Mouse (Mus musculus) megakaryocyte, adult 5-6 weeks (primary cell): ENCODE results near the gene BC017158. TPM values are rescaled to one million over a fixed set of nuclear protein-coding genes. Genes with fewer than 3 reads are reported as not detected.
A peak's percentile ranks its signal among the peaks of the same experiment; 100 is the strongest.

Source experiments
- ATAC-seq: 2 replicates; pipeline ENCODE4 v1.8.0; 2016; ENCODE audit warnings: mild to moderate bottlenecking, inconsistent platforms; ENCODE audit not compliant: poor library complexity, severe bottlenecking
- total RNA-seq, 2 experiments: library from RNA; stranded (forward) in 1 of 2; stranded (reverse) in 1 of 2; fragments of 153-499, 151-499 nt in 1 of 2; fragments of 221-1000, 200-1000 nt in 1 of 2; gene quantifications; 2 replicates each; pipeline versions ENCODE4 v1.2.3 to v1.2.4; 2015 to 2017

The BC017158 gene
- total RNA-seq, 2 experiments from 2014 or later = 9.7 to 19.7 TPM

GRCm38 (mm10) chr7:128236856-128237592 lies 60.9 kb downstream of the BC017158 start, which contains the start of gene Armc5:
Gene Armc5 (plus strand): TSS chr7:128237342.
- ATAC-seq = peak; percentile 36

- ATAC-seq = no peak
Measured at GRCm38 (mm10) chr7:128236426-128236825, 61.5 kb downstream of the BC017158 start.

GRCm38 (mm10) chr7:128235481-128235880 lies 62.5 kb downstream of the BC017158 start:
- no peak for ATAC-seq

GRCm38 (mm10) chr7:128234796-128235195 lies 63.2 kb downstream of the BC017158 start:
- no peak for ATAC-seq

- ATAC-seq = no peak
Measured at GRCm38 (mm10) chr7:128231741-128232140, 66.2 kb downstream of the BC017158 start.

Other genes with a start within 250 kb of the BC017158 start
- gene Itgam, start 235.5 kb downstream of the BC017158 start, total RNA-seq (2015) = 209 and 227 TPM in 2 replicates
- 286 and 332 TPM in 2 replicates for gene Itgam, start 235.5 kb downstream of the BC017158 start, total RNA-seq (2017)
- 9.8 and 11.2 TPM in 2 replicates for gene Gm49368, start 235.5 kb downstream of the BC017158 start, total RNA-seq (2015)
- 0.81 and 2.3 TPM in 2 replicates for gene Gm49368, start 235.5 kb downstream of the BC017158 start, total RNA-seq (2017)
- gene Itgax, start 168.6 kb downstream of the BC017158 start, total RNA-seq (2015) = 5.1 and 6.3 TPM in 2 replicates
- 9.8 and 9.9 TPM in 2 replicates for gene Itgax, start 168.6 kb downstream of the BC017158 start, total RNA-seq (2017)
- 1.5 and 3.4 TPM in 2 replicates for gene Itgad, start 143.8 kb downstream of the BC017158 start, total RNA-seq (2015)
- 0.26 and 0.73 TPM in 2 replicates for gene Itgad, start 143.8 kb downstream of the BC017158 start, total RNA-seq (2017)
- 1.3 and 6.9 TPM in 2 replicates for gene Cox6a2, start 91.8 kb downstream of the BC017158 start, total RNA-seq (2015)
- 2.9 and 5.4 TPM in 2 replicates for gene Cox6a2, start 91.8 kb downstream of the BC017158 start, total RNA-seq (2017)
- 3.1 and 3.9 TPM in 2 replicates for gene Armc5, start 60.8 kb downstream of the BC017158 start, total RNA-seq (2015)
- 7.0 TPM in 2 replicates for gene Armc5, start 60.8 kb downstream of the BC017158 start, total RNA-seq (2017)
- 4.4 and 5.1 TPM in 2 replicates for gene 9130023H24Rik, start 60.1 kb downstream of the BC017158 start, total RNA-seq (2015)
- 4.3 and 5.3 TPM in 2 replicates for gene 9130023H24Rik, start 60.1 kb downstream of the BC017158 start, total RNA-seq (2017)
- 1.1 TPM in 1 of 2 replicates, not detected in the other for gene Tgfb1i1, start 51.4 kb downstream of the BC017158 start, total RNA-seq (2015)
- gene Tgfb1i1, start 51.4 kb downstream of the BC017158 start, total RNA-seq (2017) = 0.07 TPM in 1 of 2 replicates, not detected in the other
- gene Slc5a2, start 32.5 kb downstream of the BC017158 start, total RNA-seq (2015) = 0.68 TPM in 1 of 2 replicates, not detected in the other
- gene Slc5a2, start 32.5 kb downstream of the BC017158 start, total RNA-seq (2017) = not detected in 2 replicates
- 155 and 159 TPM in 2 replicates for gene Rgs10, start 120.6 kb upstream of the BC017158 start, total RNA-seq (2015)
- 158 and 165 TPM in 2 replicates for gene Rgs10, start 120.6 kb upstream of the BC017158 start, total RNA-seq (2017)
- gene Tial1, start 163.5 kb upstream of the BC017158 start, total RNA-seq (2015) = 166 and 174 TPM in 2 replicates
- gene Tial1, start 163.5 kb upstream of the BC017158 start, total RNA-seq (2017) = 48.4 and 59.1 TPM in 2 replicates
- 8.8 and 11.1 TPM in 2 replicates for gene Bag3, start 225.4 kb upstream of the BC017158 start, total RNA-seq (2015)
- gene Bag3, start 225.4 kb upstream of the BC017158 start, total RNA-seq (2017) = 7.6 and 7.7 TPM in 2 replicates